Comparison of ENCODE assay signal across 10 mouse cellular contexts in genomic region chr7:142437324-142437723, GRCm38 (mm10). TPM values are rescaled to one million over a fixed set of nuclear protein-coding genes. Genes with fewer than 3 reads are reported as not detected.
DNase-seq lines count a peak whose midpoint lies in the region; ATAC-seq and TF ChIP-seq lines count a peak whose summit lies in the region.
"Had no signal": no experiment of that assay in that cellular context is flagged by ENCODE, and none has a peak within 500 bp of the region (broad histone marks: within the 10 kb centered on the region; RNA-seq: fewer than 3 reads in every experiment).

No protein-coding gene starts in this region.

- no peak for DNase-seq in liver, embryonic 14.5 days (ENCODE audit: low read depth in 3 of 3, low spot score in 3 of 3)
- DNase-seq in kidney, postnatal 14 days, result peak; percentile 63
- peak; percentile 90 for DNase-seq in stomach, postnatal 0 days (ENCODE audit: low spot score)
- no peak for DNase-seq in forebrain, embryonic 10.5 days (ENCODE audit: extremely low spot score, low spot score)
- DNase-seq: cerebellum, adult 18-20 months had no signal

- no peak for TF ChIP-seq EP300 in liver, embryonic 14.5 days (IDR thresholded peaks at IDR 0.05; ENCODE audit: low read depth)
- peak; percentile 86 for TF ChIP-seq EP300 in stomach, postnatal 0 days (optimal IDR thresholded peaks at IDR 0.05)

- no peak overlapping the region for H3K9ac ChIP-seq in liver, embryonic 14.5 days (replicated peaks)
- no peak overlapping the region for H3K9ac ChIP-seq in liver, embryonic 12.5 days
- peak overlapping the region; percentile 5; the same call in 1 of the 2 replicates for H3K9ac ChIP-seq in stomach, postnatal 0 days (ENCODE audit: low read length)
- H3K9ac ChIP-seq in hindbrain, embryonic 16.5 days (ENCODE audit: low read depth, low read length), result no peak overlapping the region

- no peak for TF ChIP-seq POLR2A in bone marrow, adult 2 months (IDR thresholded peaks at IDR 0.05; ENCODE audit: borderline replicate concordance, control insufficient read depth, low read depth, low read length)

- no peak overlapping the region for H3K4me2 ChIP-seq in liver, embryonic 14.5 days (ENCODE audit: low read depth)
- no peak overlapping the region for H3K4me2 ChIP-seq in liver, embryonic 12.5 days
- H3K4me2 ChIP-seq in stomach, postnatal 0 days (replicated peaks; ENCODE audit: low read depth), result peak overlapping the region; percentile 31; the same call in 1 of the 2 replicates
- no peak overlapping the region for H3K4me2 ChIP-seq in hindbrain, embryonic 16.5 days (ENCODE audit: low read length)

- ATAC-seq in liver, embryonic 14.5 days (ENCODE audit: insufficient read depth), result no peak
- ATAC-seq in liver, embryonic 12.5 days, result no peak
- ATAC-seq in stomach, postnatal 0 days (ENCODE audit: low FRiP score, low TSS enrichment), result peak; percentile 72
- no peak for ATAC-seq in hindbrain, embryonic 16.5 days

- no peaks in the 10 kb centered on the region for H3K9me3 ChIP-seq in liver, embryonic 14.5 days (ENCODE audit: control insufficient read depth, low read length)
- H3K9me3 ChIP-seq in liver, embryonic 12.5 days (replicated peaks), result no peaks in the 10 kb centered on the region
- no peaks in the 10 kb centered on the region for H3K9me3 ChIP-seq in stomach, postnatal 0 days (ENCODE audit: control insufficient read depth, low read length)
- no peaks in the 10 kb centered on the region for H3K9me3 ChIP-seq in hindbrain, embryonic 16.5 days (ENCODE audit: control insufficient read depth, low read length)
- no peaks in the 10 kb centered on the region for H3K9me3 ChIP-seq in forebrain, embryonic 10.5 days

- H3K27ac ChIP-seq in liver, embryonic 14.5 days, result no peak overlapping the region
- no peak overlapping the region for H3K27ac ChIP-seq in liver, embryonic 12.5 days
- H3K27ac ChIP-seq in bone marrow, adult 2 months (ENCODE audit: control insufficient read depth, insufficient read depth, low read depth, low read length, poor library complexity), result no peak overlapping the region
- peak overlapping the region; percentile 90 for H3K27ac ChIP-seq in stomach, postnatal 0 days (replicated peaks)
- H3K27ac ChIP-seq in hindbrain, embryonic 16.5 days (ENCODE audit: low read depth, low read length), result no peak overlapping the region
- no peak overlapping the region for H3K27ac ChIP-seq in forebrain, embryonic 10.5 days

- H3K4me3 ChIP-seq in liver, embryonic 14.5 days (ENCODE audit: insufficient read depth in 1 of 2, low read depth in 2 of 2, low read length in 2 of 2), result no peak overlapping the region
- H3K4me3 ChIP-seq in liver, embryonic 12.5 days, result no peak overlapping the region
- H3K4me3 ChIP-seq in bone marrow, adult 2 months (replicated peaks; ENCODE audit: control insufficient read depth, low read depth, low read length), result no peak overlapping the region
- no peak overlapping the region for H3K4me3 ChIP-seq in stomach, postnatal 0 days (ENCODE audit: low read depth, low read length)
- no peak overlapping the region for H3K4me3 ChIP-seq in hindbrain, embryonic 16.5 days (ENCODE audit: low read length)
- no peak overlapping the region for H3K4me3 ChIP-seq in forebrain, embryonic 10.5 days

- 67% methylated on average over 5 of the region's 5 CpGs for WGBS in liver, embryonic 14.5 days (ENCODE audit: insufficient replicate concordance)
- 72% methylated on average over 5 of the region's 5 CpGs for WGBS in liver, embryonic 12.5 days (ENCODE audit: insufficient replicate concordance)
- WGBS in bone marrow, adult 2 months, result 64% methylated on average over 5 of the region's 5 CpGs
- 61% methylated on average over 5 of the region's 5 CpGs for WGBS in stomach, postnatal 0 days
- WGBS in hindbrain, embryonic 16.5 days, result 74% methylated on average over 5 of the region's 5 CpGs
- WGBS in forebrain, embryonic 10.5 days, result 77% methylated on average over 5 of the region's 5 CpGs

- no peaks in the 10 kb centered on the region for H3K36me3 ChIP-seq in liver, embryonic 14.5 days (replicated peaks; ENCODE audit: control insufficient read depth, insufficient read depth, low read depth)
- H3K36me3 ChIP-seq in liver, embryonic 12.5 days, result no peaks in the 10 kb centered on the region
- H3K36me3 ChIP-seq in stomach, postnatal 0 days (ENCODE audit: control insufficient read depth, insufficient read depth, low read length), result no peaks in the 10 kb centered on the region
- H3K36me3 ChIP-seq in hindbrain, embryonic 16.5 days (ENCODE audit: control insufficient read depth, insufficient read depth, low read length), result no peaks in the 10 kb centered on the region
- H3K36me3 ChIP-seq in forebrain, embryonic 10.5 days (replicated peaks), result no peaks in the 10 kb centered on the region

- H3K4me1 ChIP-seq in liver, embryonic 14.5 days (replicated peaks; ENCODE audit: control insufficient read depth in 2 of 2, insufficient read depth in 2 of 2, low read length in 1 of 2), result peaks cover 0 to 3% of the 10 kb centered on the region in 2 experiments; a peak in 1 of 4 replicates
- H3K4me1 ChIP-seq in liver, embryonic 12.5 days, result peaks cover 26% of the 10 kb centered on the region; the same call in 1 of the 2 replicates
- H3K4me1 ChIP-seq in bone marrow, adult 2 months (ENCODE audit: control insufficient read depth, insufficient read depth, low read length), result peaks cover 3% of the 10 kb centered on the region; the same call in 1 of the 2 replicates
- peaks cover 10% of the 10 kb centered on the region for H3K4me1 ChIP-seq in stomach, postnatal 0 days (replicated peaks; ENCODE audit: control insufficient read depth, insufficient read depth)
- no peaks in the 10 kb centered on the region; the same call in 1 of the 2 replicates for H3K4me1 ChIP-seq in hindbrain, embryonic 16.5 days (ENCODE audit: control insufficient read depth, insufficient read depth, low read depth, low read length)
- peaks cover 24% of the 10 kb centered on the region for H3K4me1 ChIP-seq in forebrain, embryonic 10.5 days

- H3K27me3 ChIP-seq in liver, embryonic 14.5 days (ENCODE audit: control insufficient read depth, insufficient read depth, low read length), result no peaks in the 10 kb centered on the region
- H3K27me3 ChIP-seq in liver, embryonic 12.5 days (replicated peaks), result peaks cover 23% of the 10 kb centered on the region
- H3K27me3 ChIP-seq in stomach, postnatal 0 days (ENCODE audit: control insufficient read depth, insufficient read depth, low read length), result no peaks in the 10 kb centered on the region
- no peaks in the 10 kb centered on the region for H3K27me3 ChIP-seq in hindbrain, embryonic 16.5 days (replicated peaks; ENCODE audit: control insufficient read depth, insufficient read depth, low read length)
- peaks cover 12% of the 10 kb centered on the region for H3K27me3 ChIP-seq in forebrain, embryonic 10.5 days (ENCODE audit: poor library complexity, severe bottlenecking)

- TF ChIP-seq CTCF in liver, embryonic 14.5 days (IDR thresholded peaks at IDR 0.05; ENCODE audit: low read depth), result peak; percentile 72
- peak; percentile 48; the same call in 1 of the 2 replicates for TF ChIP-seq CTCF in bone marrow, adult 2 months (IDR thresholded peaks at IDR 0.05; ENCODE audit: control insufficient read depth, insufficient read depth, low read length)
- TF ChIP-seq CTCF in stomach, postnatal 0 days (IDR thresholded peaks at IDR 0.05; ENCODE audit: low read depth), result peak; percentile 79

RNA-seq across cellular contexts. Expression of gene Syt8, which starts 2.7 kb away (rescaled TPM):
- polyA plus RNA-seq in liver, embryonic 14.5 days (2012; rRNA removed), result 0.03 and 0.57 TPM in 2 replicates
- polyA plus RNA-seq in liver, embryonic 14.5 days (2014; fragmentation: Nextera tagmentation; extraction: Ambion mirVana), result not detected in 2 replicates
- not detected in 2 replicates for polyA plus RNA-seq in liver, embryonic 12.5 days (2016; fragmentation: Nextera tagmentation; extraction: Ambion mirVana)
- polyA plus RNA-seq in bone marrow, adult 2 months (2011; ENCODE audit: insufficient read depth, insufficient read length, low replicate concordance, missing spikeins), result 2.5 TPM in 1 of 2 replicates, not detected in the other
- 70.7 and 78.9 TPM in 2 replicates for polyA plus RNA-seq in stomach, postnatal 0 days (2015; fragmentation: Nextera tagmentation; extraction: Ambion mirVana)
- not detected in 2 replicates for polyA plus RNA-seq in hindbrain, embryonic 16.5 days (2015; fragmentation: Nextera tagmentation; extraction: Ambion mirVana)
- polyA plus RNA-seq in forebrain, embryonic 10.5 days (2016; fragmentation: Nextera tagmentation; extraction: Ambion mirVana), result 0.18 TPM in 1 of 2 replicates, not detected in the other
- polyA plus RNA-seq: neural tube, embryonic 11.5 days had no signal

RNA-seq across cellular contexts. Expression of gene Tnni2, which starts 4.3 kb away (rescaled TPM):
- 1.7 and 2.1 TPM in 2 replicates for polyA plus RNA-seq in liver, embryonic 14.5 days (2012; rRNA removed)
- polyA plus RNA-seq in liver, embryonic 14.5 days (2014; fragmentation: Nextera tagmentation; extraction: Ambion mirVana), result 2.1 and 2.2 TPM in 2 replicates
- polyA plus RNA-seq in liver, embryonic 12.5 days (2016; fragmentation: Nextera tagmentation; extraction: Ambion mirVana), result 1.8 and 2.4 TPM in 2 replicates
- polyA plus RNA-seq in bone marrow, adult 2 months (2011; ENCODE audit: insufficient read depth, insufficient read length, low replicate concordance, missing spikeins), result 19.2 and 51.8 TPM in 2 replicates
- polyA plus RNA-seq in stomach, postnatal 0 days (2015; fragmentation: Nextera tagmentation; extraction: Ambion mirVana), result 19.1 and 19.6 TPM in 2 replicates
- 2.0 and 22.5 TPM in 2 replicates for polyA plus RNA-seq in hindbrain, embryonic 16.5 days (2015; fragmentation: Nextera tagmentation; extraction: Ambion mirVana)
- 0.46 and 1.4 TPM in 2 replicates for polyA plus RNA-seq in forebrain, embryonic 10.5 days (2016; fragmentation: Nextera tagmentation; extraction: Ambion mirVana)

RNA-seq across cellular contexts. Expression of gene Lsp1, which starts 23.3 kb away (rescaled TPM):
- 13.3 TPM in 2 replicates for polyA plus RNA-seq in liver, embryonic 14.5 days (2012; rRNA removed)
- 13.2 and 15.2 TPM in 2 replicates for polyA plus RNA-seq in liver, embryonic 14.5 days (2014; fragmentation: Nextera tagmentation; extraction: Ambion mirVana)
- 16.7 and 17.0 TPM in 2 replicates for polyA plus RNA-seq in liver, embryonic 12.5 days (2016; fragmentation: Nextera tagmentation; extraction: Ambion mirVana)
- polyA plus RNA-seq in bone marrow, adult 2 months (2011; ENCODE audit: insufficient read depth, insufficient read length, low replicate concordance, missing spikeins), result 135 and 280 TPM in 2 replicates
- polyA plus RNA-seq in stomach, postnatal 0 days (2015; fragmentation: Nextera tagmentation; extraction: Ambion mirVana), result 107 and 110 TPM in 2 replicates
- 5.5 and 6.0 TPM in 2 replicates for polyA plus RNA-seq in hindbrain, embryonic 16.5 days (2015; fragmentation: Nextera tagmentation; extraction: Ambion mirVana)
- 10.7 and 12.0 TPM in 2 replicates for polyA plus RNA-seq in forebrain, embryonic 10.5 days (2016; fragmentation: Nextera tagmentation; extraction: Ambion mirVana)

RNA-seq across cellular contexts. Expression of gene Ctsd, which starts 49.5 kb away (rescaled TPM):
- polyA plus RNA-seq in liver, embryonic 14.5 days (2012; rRNA removed), result 180 and 209 TPM in 2 replicates
- 324 and 349 TPM in 2 replicates for polyA plus RNA-seq in liver, embryonic 14.5 days (2014; fragmentation: Nextera tagmentation; extraction: Ambion mirVana)
- 289 and 295 TPM in 2 replicates for polyA plus RNA-seq in liver, embryonic 12.5 days (2016; fragmentation: Nextera tagmentation; extraction: Ambion mirVana)
- polyA plus RNA-seq in bone marrow, adult 2 months (2011; ENCODE audit: insufficient read depth, insufficient read length, low replicate concordance, missing spikeins), result 137 and 308 TPM in 2 replicates
- polyA plus RNA-seq in stomach, postnatal 0 days (2015; fragmentation: Nextera tagmentation; extraction: Ambion mirVana), result 798 and 841 TPM in 2 replicates
- 356 and 378 TPM in 2 replicates for polyA plus RNA-seq in hindbrain, embryonic 16.5 days (2015; fragmentation: Nextera tagmentation; extraction: Ambion mirVana)
- polyA plus RNA-seq in forebrain, embryonic 10.5 days (2016; fragmentation: Nextera tagmentation; extraction: Ambion mirVana), result 135 and 142 TPM in 2 replicates

RNA-seq across cellular contexts. Expression of gene Gm49369, which starts 54.9 kb away (rescaled TPM):
- polyA plus RNA-seq in liver, embryonic 14.5 days (2012; rRNA removed), result 0.66 TPM in 1 of 2 replicates, not detected in the other
- polyA plus RNA-seq in liver, embryonic 14.5 days (2014; fragmentation: Nextera tagmentation; extraction: Ambion mirVana), result 0.29 TPM in 1 of 2 replicates, not detected in the other
- polyA plus RNA-seq in liver, embryonic 12.5 days (2016; fragmentation: Nextera tagmentation; extraction: Ambion mirVana), result 1.4 TPM in 1 of 2 replicates, not detected in the other
- not detected in 2 replicates for polyA plus RNA-seq in bone marrow, adult 2 months (2011; ENCODE audit: insufficient read depth, insufficient read length, low replicate concordance, missing spikeins)
- polyA plus RNA-seq in stomach, postnatal 0 days (2015; fragmentation: Nextera tagmentation; extraction: Ambion mirVana), result 0.80 and 0.81 TPM in 2 replicates
- polyA plus RNA-seq in hindbrain, embryonic 16.5 days (2015; fragmentation: Nextera tagmentation; extraction: Ambion mirVana), result 6.4 TPM in 1 of 2 replicates, not detected in the other
- not detected in 2 replicates for polyA plus RNA-seq in forebrain, embryonic 10.5 days (2016; fragmentation: Nextera tagmentation; extraction: Ambion mirVana)
- polyA plus RNA-seq: large intestine, adult 2 months; neural tube, embryonic 11.5 days had no signal

Comparison
In these comparisons a context has a peak if more than half of its experiments do, and no peak if none do; other contexts are left out.
1. DNase-seq: peak in kidney, postnatal 14 days (single experiment) and stomach, postnatal 0 days (single experiment); none in liver, embryonic 14.5 days (0 of 3) and forebrain, embryonic 10.5 days (single experiment).
2. RNA of gene Syt8, which starts 2.7 kb away (polyA plus RNA-seq): 70.7 to 78.9 TPM in stomach, postnatal 0 days; 2.5 TPM in bone marrow, adult 2 months, 0.18 TPM in forebrain, embryonic 10.5 days, not detected in liver, embryonic 12.5 days, 0.03 to 0.57 TPM in liver, embryonic 14.5 days and not detected in hindbrain, embryonic 16.5 days; every median in the first group is over 10 times any median in the second.
3. Peak in every context shown above with its lines, with median percentiles within 50 percentile points of each other: CTCF ChIP-seq.